Mouse (Mus musculus) embryonic facial prominence, embryonic 12.5 days (tissue): ENCODE measurements around the gene Pkp1. TPM values are rescaled to one million over a fixed set of nuclear protein-coding genes. Genes with fewer than 3 reads are reported as not detected.

Experiments
- ATAC-seq: fragments of 200-750 bp; cut with Nextera tagmentation; 2 replicates; pipeline ENCODE4 v1.8.0; 2017; ENCODE audit not compliant: insufficient number of reproducible peaks, insufficient read depth, low FRiP score, low TSS enrichment
- H3K27ac ChIP-seq: fragments of 300-500 bp; sonication (generic); 2 replicates; pipeline ENCODE4 v1.5.1; 2016; ENCODE audit warnings: mild to moderate bottlenecking
- H3K27me3 ChIP-seq: fragments of 300-500 bp; sonication (generic); 2 replicates; pipeline ENCODE4 v1.6.1; 2016; ENCODE audit warnings: mild to moderate bottlenecking, moderate library complexity
- H3K36me3 ChIP-seq: fragments of 300-500 bp; sonication (generic); 2 replicates; pipeline ENCODE4 v1.6.1; 2016; ENCODE audit warnings: mild to moderate bottlenecking
- H3K4me1 ChIP-seq: fragments of 300-500 bp; sonication (generic); 2 replicates; pipeline ENCODE4 v1.6.1; 2016
- H3K4me2 ChIP-seq: fragments of 300-500 bp; sonication (generic); replicated peaks from 2 replicates; pipeline ENCODE4 v1.6.1; 2016; ENCODE audit warnings: mild to moderate bottlenecking, moderate library complexity
- H3K4me3 ChIP-seq: fragments of 300-500 bp; sonication (generic); 2 replicates; pipeline ENCODE4 v1.5.1; 2016; ENCODE audit warnings: mild to moderate bottlenecking
- H3K9ac ChIP-seq: fragments of 300-500 bp; sonication (generic); 2 replicates; pipeline ENCODE4 v1.6.1; 2016; ENCODE audit warnings: mild to moderate bottlenecking, moderate library complexity
- H3K9me3 ChIP-seq: fragments of 300-500 bp; sonication (generic); 2 replicates; pipeline ENCODE4 v1.6.1; 2016; ENCODE audit warnings: mild to moderate bottlenecking, moderate library complexity
- WGBS: fragments of 180-500 bp; shearing (Covaris S2); methylation state at CpG from one replicate; pipeline ENCODE4 v1.1.7; 2016; 5-methylcytosine and 5-hydroxymethylcytosine counted together
- polyA plus RNA-seq: library from polyadenylated mRNA; unstranded; fragments of >200 nt; fragmentation: Nextera tagmentation; extraction: Ambion mirVana; gene quantifications from 2 replicates; pipeline ENCODE4 v1.2.1, GENCODE M21; 2016

Pkp1 gene
- polyA plus RNA-seq, 1 experiment from 2014 or later = 1.7 TPM

DNA sequence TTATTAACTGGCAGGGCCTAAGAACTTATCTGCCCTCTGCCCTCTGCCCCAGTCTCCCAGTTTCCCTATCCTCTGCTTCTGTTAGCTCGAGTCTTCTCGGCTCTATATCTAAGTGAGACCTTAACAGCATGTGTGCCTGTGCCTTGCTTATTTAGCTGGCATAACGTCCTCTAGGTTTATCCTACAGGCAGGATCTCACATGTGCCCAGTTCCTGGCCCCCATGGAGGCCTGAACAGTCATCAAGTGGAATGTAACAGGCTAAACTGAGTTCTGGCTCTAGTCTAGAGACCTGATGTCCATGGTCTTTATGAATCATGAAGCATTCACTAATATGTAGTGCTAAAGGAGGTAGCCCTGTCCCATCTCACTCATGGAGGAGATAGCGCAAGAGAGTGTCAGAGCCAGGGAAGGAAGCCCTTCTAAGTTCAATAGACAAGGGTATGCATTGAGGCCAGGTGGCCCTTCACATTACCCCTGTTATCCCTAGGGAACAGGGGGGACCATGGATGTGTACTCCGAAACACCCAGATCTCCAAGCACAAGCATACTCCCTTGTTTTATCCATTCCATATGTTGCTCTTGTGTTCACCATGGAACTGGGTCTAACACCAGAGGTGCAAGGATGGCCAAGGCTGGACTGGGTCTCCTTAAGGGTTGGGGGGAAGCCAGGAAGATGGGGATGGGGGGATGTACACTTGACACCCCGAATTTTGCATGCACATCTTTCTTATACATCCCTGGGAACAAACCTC, 64.2 kb downstream of the Pkp1 start:
- Histone ChIP-seq H3K4me3 (no peak overlapping the region), H3K9ac (no peak overlapping the region), H3K36me3 (no peaks in the 10 kb centered on the region), H3K4me2 (no peak overlapping the region), H3K27ac (no peak overlapping the region), H3K27me3 (0 out of 2 replicates have a peak, but pooled peaks cover 3% of the 10 kb centered on the region), H3K9me3 (no peaks in the 10 kb centered on the region), H3K4me1 (peaks cover 13% of the 10 kb centered on the region)
- ATAC-seq = no peak
- 85% methylated on average over 6 of the region's 6 CpGs for WGBS

- Histone ChIP-seq H3K4me3 (no peak overlapping the region), H3K9ac (no peak overlapping the region), H3K27ac (no peak overlapping the region), H3K27me3 (0 out of 2 replicates have a peak, but pooled peaks cover 3% of the 10 kb centered on the region), H3K4me2 (no peak overlapping the region), H3K4me1 (peaks cover 13% of the 10 kb centered on the region), H3K9me3 (no peaks in the 10 kb centered on the region), H3K36me3 (no peaks in the 10 kb centered on the region)
- WGBS = 79% methylated on average over 4 of the region's 4 CpGs
- ATAC-seq = no peak
Measured at GRCm38 (mm10) chr1:135853200-135853599, 65.8 kb downstream of the Pkp1 start.

DNA sequence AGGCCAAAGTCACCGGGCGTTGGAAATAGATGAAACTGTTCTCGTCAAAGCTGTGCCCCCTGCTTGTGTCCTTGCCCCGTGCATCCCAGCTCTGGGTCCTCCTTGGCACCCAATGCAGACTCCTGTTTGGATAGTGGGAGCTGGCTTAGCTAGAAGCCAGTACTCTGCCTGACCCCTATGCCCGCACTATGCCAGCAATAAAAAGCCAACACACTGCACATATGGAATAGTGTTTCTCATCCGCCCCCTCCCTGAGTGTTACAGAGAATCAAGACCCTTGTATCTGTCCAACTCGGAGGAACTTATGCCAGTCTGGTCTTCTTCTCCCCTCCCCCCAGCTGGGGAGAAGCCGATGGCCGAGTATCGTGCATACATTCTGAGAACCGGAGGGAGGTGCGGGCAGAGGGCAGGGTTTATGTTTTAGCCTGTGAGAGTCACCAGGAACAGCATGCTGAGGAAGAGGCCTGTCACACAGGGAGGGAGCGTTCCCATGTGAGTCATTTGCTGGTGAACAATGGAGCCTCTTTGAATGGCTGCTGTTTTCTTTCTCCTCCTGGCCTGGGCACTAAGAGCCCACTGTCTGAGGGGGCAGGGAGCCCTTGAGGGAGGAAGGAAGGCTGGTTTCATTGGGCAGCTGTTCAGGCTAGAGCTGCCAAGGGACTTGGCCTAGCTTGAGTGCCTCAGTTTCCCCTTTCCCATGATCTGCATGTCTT, 66.8 kb downstream of the Pkp1 start:
- Histone ChIP-seq H3K36me3 (no peaks in the 10 kb centered on the region), H3K9ac (no peak overlapping the region), H3K27ac (no peak overlapping the region), H3K4me3 (no peak overlapping the region), H3K9me3 (no peaks in the 10 kb centered on the region), H3K27me3 (0 out of 2 replicates have a peak, but pooled peaks cover 3% of the 10 kb centered on the region), H3K4me1 (peaks cover 13% of the 10 kb centered on the region), H3K4me2 (no peak overlapping the region)
- ATAC-seq = no peak
- 45% methylated on average over 13 of the region's 13 CpGs for WGBS

- Histone ChIP-seq H3K4me3 (no peak overlapping the region), H3K27ac (no peak overlapping the region), H3K36me3 (no peaks in the 10 kb centered on the region), H3K4me1 (peaks cover 13% of the 10 kb centered on the region), H3K9ac (no peak overlapping the region), H3K9me3 (no peaks in the 10 kb centered on the region), H3K4me2 (no peak overlapping the region), H3K27me3 (0 out of 2 replicates have a peak, but pooled peaks cover 3% of the 10 kb centered on the region)
- no peak for ATAC-seq
- 66% methylated on average over 12 of the region's 12 CpGs for WGBS
Measured at GRCm38 (mm10) chr1:135850722-135851512, 68.1 kb downstream of the Pkp1 start.

GRCm38 (mm10) chr1:135847611-135848351, 71.2 kb downstream of the Pkp1 start:
- H3K4me3 ChIP-seq = no peak overlapping the region
- H3K9me3 ChIP-seq = no peaks in the 10 kb centered on the region
- peaks cover 13% of the 10 kb centered on the region for H3K4me1 ChIP-seq
- H3K27ac ChIP-seq = no peak overlapping the region
- WGBS = 81% methylated on average over 17 of the region's 17 CpGs
- H3K4me2 ChIP-seq = no peak overlapping the region
- no peaks in the 10 kb centered on the region for H3K36me3 ChIP-seq
- H3K27me3 ChIP-seq = 0 out of 2 replicates have a peak, but pooled peaks cover 3% of the 10 kb centered on the region
- ATAC-seq = no peak
- no peak overlapping the region for H3K9ac ChIP-seq

- H3K9ac ChIP-seq = no peak overlapping the region
- peaks cover 8% of the 10 kb centered on the region for H3K4me1 ChIP-seq
- H3K4me3 ChIP-seq = no peak overlapping the region
- H3K36me3 ChIP-seq = no peaks in the 10 kb centered on the region
- 0 out of 2 replicates have a peak, but pooled peaks cover 3% of the 10 kb centered on the region for H3K27me3 ChIP-seq
- H3K27ac ChIP-seq = no peak overlapping the region
- H3K9me3 ChIP-seq = no peaks in the 10 kb centered on the region
- ATAC-seq = no peak
- no peak overlapping the region for H3K4me2 ChIP-seq
- 32% methylated on average over 6 of the region's 6 CpGs for WGBS
Measured at GRCm38 (mm10) chr1:135847139-135847562, 71.9 kb downstream of the Pkp1 start.

DNA sequence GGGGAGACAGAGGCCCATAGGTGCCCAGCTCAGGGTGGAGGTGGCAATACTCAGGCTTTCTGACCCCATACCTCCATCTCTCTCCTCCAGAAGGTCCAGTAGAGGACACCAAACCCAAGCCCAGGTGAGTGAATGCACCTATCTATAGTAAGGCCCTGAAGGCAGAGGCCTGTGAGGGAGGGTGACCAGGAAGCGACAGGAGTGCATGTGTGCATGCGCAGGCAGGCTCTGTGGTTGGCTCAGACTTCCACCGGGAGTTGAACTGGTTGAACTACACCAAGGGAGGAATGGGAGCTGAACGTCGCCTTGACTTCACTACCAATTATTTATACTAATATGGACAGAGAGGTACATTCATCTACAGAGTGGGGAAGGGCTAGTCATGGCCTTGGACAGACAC, 72.4 kb downstream of the Pkp1 start:
- no peak for ATAC-seq
- Histone ChIP-seq H3K9me3 (no peaks in the 10 kb centered on the region), H3K4me3 (no peak overlapping the region), H3K9ac (no peak overlapping the region), H3K4me1 (peaks cover 3% of the 10 kb centered on the region), H3K27ac (no peak overlapping the region), H3K27me3 (0 out of 2 replicates have a peak, but pooled peaks cover 1% of the 10 kb centered on the region), H3K36me3 (no peaks in the 10 kb centered on the region), H3K4me2 (no peak overlapping the region)
- 79% methylated on average over 5 of the region's 5 CpGs for WGBS

DNA sequence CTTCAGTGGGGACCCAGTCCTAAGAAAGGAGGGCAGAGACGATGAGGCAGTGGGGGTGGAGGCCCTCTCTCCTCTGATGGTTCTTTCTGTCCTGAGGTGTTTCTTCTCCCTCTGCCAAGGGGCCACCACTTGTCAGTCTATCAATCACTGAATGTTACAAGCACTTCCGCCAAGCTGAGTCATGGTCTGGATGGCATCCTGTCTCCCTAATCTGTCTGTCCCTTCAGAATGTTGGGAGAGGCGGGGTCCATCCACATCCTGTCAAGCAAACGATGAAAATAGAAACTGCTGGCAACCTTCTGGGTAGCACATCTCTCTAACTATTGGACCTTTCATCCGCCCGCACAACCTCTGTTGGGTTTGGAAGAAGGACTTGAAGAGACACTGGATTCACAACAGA, 74.5 kb downstream of the Pkp1 start:
- no peak for ATAC-seq
- peaks cover 8% of the 10 kb centered on the region for H3K4me1 ChIP-seq
- 77% methylated on average over 6 of the region's 6 CpGs for WGBS

GRCm38 (mm10) chr1:135843519-135844262, 75.3 kb downstream of the Pkp1 start:
- no peak for ATAC-seq
- Histone ChIP-seq H3K4me2 (no peak overlapping the region), H3K4me3 (no peak overlapping the region), H3K27me3 (no peaks in the 10 kb centered on the region), H3K9me3 (no peaks in the 10 kb centered on the region), H3K4me1 (peaks cover 8% of the 10 kb centered on the region), H3K36me3 (no peaks in the 10 kb centered on the region), H3K27ac (no peak overlapping the region), H3K9ac (no peak overlapping the region)
- WGBS = 86% methylated on average over 10 of the region's 10 CpGs

More for the DNA sequence above, 74.5 kb downstream of the Pkp1 start:
- no peaks in the 10 kb centered on the region for H3K36me3 ChIP-seq
- H3K9me3 ChIP-seq = no peaks in the 10 kb centered on the region
- H3K4me2 ChIP-seq = no peak overlapping the region
- H3K9ac ChIP-seq = no peak overlapping the region
- no peak overlapping the region for H3K27ac ChIP-seq
- no peak overlapping the region for H3K4me3 ChIP-seq
- H3K27me3 ChIP-seq = no peaks in the 10 kb centered on the region

DNA sequence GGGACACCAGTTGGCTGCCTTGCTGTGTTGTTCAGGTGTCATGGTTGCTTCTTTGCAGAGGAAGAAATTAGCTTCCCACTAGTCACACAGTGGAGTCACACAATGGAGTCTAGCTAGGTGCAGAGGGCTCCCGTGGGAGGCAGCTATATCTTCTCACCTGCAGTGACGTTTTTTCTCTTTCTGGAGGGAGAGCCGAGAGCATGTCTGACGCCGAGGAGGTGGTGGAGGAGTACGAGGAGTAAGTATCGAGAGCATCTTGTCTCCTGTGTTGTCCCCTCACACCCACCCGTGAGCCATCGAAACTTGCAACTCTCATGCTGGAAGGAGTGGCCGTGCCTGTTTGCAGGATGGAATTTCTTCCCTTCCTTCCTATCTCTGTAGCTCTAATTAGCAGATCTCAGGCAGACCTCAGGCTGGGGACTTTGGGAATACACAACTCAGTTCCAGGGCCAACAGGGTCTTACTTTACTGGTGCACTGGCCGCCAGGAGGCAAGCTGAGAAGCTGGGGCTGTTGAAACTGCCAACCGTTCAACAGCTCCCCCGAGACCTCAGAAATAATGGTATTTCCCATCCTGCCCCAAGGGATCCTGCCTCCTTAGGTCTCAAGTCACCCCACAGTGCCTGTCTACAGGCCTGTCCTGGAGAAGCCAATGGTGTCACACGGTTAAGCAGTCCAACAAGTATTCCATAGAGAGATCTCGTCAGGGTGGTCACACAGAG, 78.2 kb downstream of the Pkp1 start:
- WGBS = 67% methylated on average over 15 of the region's 15 CpGs
- Histone ChIP-seq H3K27ac (no peak overlapping the region), H3K36me3 (no peaks in the 10 kb centered on the region)

More for the DNA sequence above, 78.2 kb downstream of the Pkp1 start:
- Histone ChIP-seq H3K4me1 (peaks cover 13% of the 10 kb centered on the region), H3K4me2 (no peak overlapping the region), H3K27me3 (no peaks in the 10 kb centered on the region), H3K4me3 (no peak overlapping the region), H3K9me3 (no peaks in the 10 kb centered on the region), H3K9ac (no peak overlapping the region)
- ATAC-seq = no peak
